Mouse (Mus musculus): ENCODE data around the gene Ric8b. TPM values are rescaled to one million over a fixed set of nuclear protein-coding genes. Genes with fewer than 3 reads are reported as not detected.
A peak's percentile ranks its signal among the peaks of the same experiment; 100 is the strongest.

The Ric8b gene
- polyA plus RNA-seq, 1 experiment from 2014 or later, result 52.5 TPM

GRCm38 (mm10) chr10:84966542-84966941 is 49.1 kb downstream of the Ric8b start:
- H3K36me3 ChIP-seq (ENCODE audit: control insufficient read depth, insufficient read depth, low read length), result peaks cover 5% of the 10 kb centered on the region; the same call in 1 of the 2 replicates
- no peaks in the 10 kb centered on the region for H3K9me3 ChIP-seq (ENCODE audit: control insufficient read depth, low read length)
- no peak overlapping the region for H3K9ac ChIP-seq (replicated peaks; ENCODE audit: low read depth, low read length)
- 0 out of 2 replicates have a peak overlapping the region, but pooled peaks have one; percentile 30 for H3K27ac ChIP-seq (ENCODE audit: low read depth, low read length)
- 49% methylated on average over 2 of the region's 2 CpGs for WGBS
- no peak for ATAC-seq (ENCODE audit: low read depth)
- H3K27me3 ChIP-seq (ENCODE audit: control insufficient read depth, insufficient read depth, low read length), result no peaks in the 10 kb centered on the region
- no peak overlapping the region for H3K4me3 ChIP-seq (ENCODE audit: low read depth, low read length)
- no peak overlapping the region for H3K4me2 ChIP-seq (ENCODE audit: low read depth, low read length)
- peaks cover 31% of the 10 kb centered on the region for H3K4me1 ChIP-seq (ENCODE audit: control insufficient read depth, insufficient read depth, low read length)

- H3K27me3 ChIP-seq (ENCODE audit: control insufficient read depth, insufficient read depth, low read length), result no peaks in the 10 kb centered on the region
- peak; percentile 36; the same call in 1 of the 2 replicates for ATAC-seq (ENCODE audit: low read depth)
- H3K9ac ChIP-seq (replicated peaks; ENCODE audit: low read depth, low read length), result no peak overlapping the region
- no peaks in the 10 kb centered on the region for H3K9me3 ChIP-seq (ENCODE audit: control insufficient read depth, low read length)
- peaks cover 9% of the 10 kb centered on the region; the same call in 1 of the 2 replicates for H3K36me3 ChIP-seq (ENCODE audit: control insufficient read depth, insufficient read depth, low read length)
- no peak overlapping the region for H3K4me2 ChIP-seq (ENCODE audit: low read depth, low read length)
- WGBS, result 12% methylated on average over 6 of the region's 6 CpGs
- H3K4me3 ChIP-seq (ENCODE audit: low read depth, low read length), result no peak overlapping the region
- peak overlapping the region; percentile 62 for H3K27ac ChIP-seq (ENCODE audit: low read depth, low read length)
- H3K4me1 ChIP-seq (ENCODE audit: control insufficient read depth, insufficient read depth, low read length), result peaks cover 31% of the 10 kb centered on the region
Observed at GRCm38 (mm10) chr10:84967645-84968044, 50.2 kb downstream of the Ric8b start.

- ATAC-seq (ENCODE audit: low read depth), result no peak
- 20% methylated on average over 12 of the region's 12 CpGs for WGBS
Observed at GRCm38 (mm10) chr10:84968852-84969704, 51.7 kb downstream of the Ric8b start.

GRCm38 (mm10) chr10:84975264-84975663 is 57.8 kb downstream of the Ric8b start:
- 95% methylated on average over 4 of the region's 4 CpGs for WGBS
- Histone ChIP-seq H3K27me3 (ENCODE audit: control insufficient read depth, insufficient read depth, low read length) (no peaks in the 10 kb centered on the region), H3K4me3 (ENCODE audit: low read depth, low read length) (no peak overlapping the region), H3K4me1 (ENCODE audit: control insufficient read depth, insufficient read depth, low read length) (peaks cover 11% of the 10 kb centered on the region; the same call in 1 of the 2 replicates), H3K4me2 (ENCODE audit: low read depth, low read length) (no peak overlapping the region), H3K36me3 (ENCODE audit: control insufficient read depth, insufficient read depth, low read length) (peaks cover 11% of the 10 kb centered on the region), H3K9ac (replicated peaks; ENCODE audit: low read depth, low read length) (no peak overlapping the region), H3K27ac (ENCODE audit: low read depth, low read length) (no peak overlapping the region), H3K9me3 (ENCODE audit: control insufficient read depth, low read length) (no peaks in the 10 kb centered on the region)
- no peak for ATAC-seq (ENCODE audit: low read depth)

More at GRCm38 (mm10) chr10:84968852-84969704, 51.7 kb downstream of the Ric8b start:
- Histone ChIP-seq H3K27me3 (ENCODE audit: control insufficient read depth, insufficient read depth, low read length) (no peaks in the 10 kb centered on the region), H3K4me1 (ENCODE audit: control insufficient read depth, insufficient read depth, low read length) (peaks cover 26% of the 10 kb centered on the region), H3K4me2 (ENCODE audit: low read depth, low read length) (no peak overlapping the region), H3K9ac (replicated peaks; ENCODE audit: low read depth, low read length) (no peak overlapping the region), H3K27ac (ENCODE audit: low read depth, low read length) (peak overlapping the region; percentile 45), H3K4me3 (ENCODE audit: low read depth, low read length) (no peak overlapping the region), H3K9me3 (ENCODE audit: control insufficient read depth, low read length) (no peaks in the 10 kb centered on the region), H3K36me3 (ENCODE audit: control insufficient read depth, insufficient read depth, low read length) (peaks cover 9% of the 10 kb centered on the region; the same call in 1 of the 2 replicates)

- Histone ChIP-seq H3K9me3 (ENCODE audit: control insufficient read depth, low read length) (no peaks in the 10 kb centered on the region), H3K4me3 (ENCODE audit: low read depth, low read length) (no peak overlapping the region), H3K27me3 (ENCODE audit: control insufficient read depth, insufficient read depth, low read length) (no peaks in the 10 kb centered on the region), H3K9ac (replicated peaks; ENCODE audit: low read depth, low read length) (no peak overlapping the region), H3K4me1 (ENCODE audit: control insufficient read depth, insufficient read depth, low read length) (peaks cover 11% of the 10 kb centered on the region; the same call in 1 of the 2 replicates), H3K36me3 (ENCODE audit: control insufficient read depth, insufficient read depth, low read length) (peaks cover 6% of the 10 kb centered on the region), H3K27ac (ENCODE audit: low read depth, low read length) (peak overlapping the region; percentile 60), H3K4me2 (ENCODE audit: low read depth, low read length) (no peak overlapping the region)
- 37% methylated on average over 8 of the region's 8 CpGs for WGBS
- peak; percentile 79; the same call in 1 of the 2 replicates for ATAC-seq (ENCODE audit: low read depth)
Observed at GRCm38 (mm10) chr10:84976588-84977351, 59.4 kb downstream of the Ric8b start.

GRCm38 (mm10) chr10:84980291-84980690 is 62.9 kb downstream of the Ric8b start:
- Histone ChIP-seq H3K27me3 (ENCODE audit: control insufficient read depth, insufficient read depth, low read length) (no peaks in the 10 kb centered on the region), H3K9me3 (ENCODE audit: control insufficient read depth, low read length) (no peaks in the 10 kb centered on the region), H3K36me3 (ENCODE audit: control insufficient read depth, insufficient read depth, low read length) (peaks cover 13% of the 10 kb centered on the region), H3K27ac (ENCODE audit: low read depth, low read length) (no peak overlapping the region), H3K4me2 (ENCODE audit: low read depth, low read length) (no peak overlapping the region), H3K9ac (replicated peaks; ENCODE audit: low read depth, low read length) (no peak overlapping the region), H3K4me3 (ENCODE audit: low read depth, low read length) (no peak overlapping the region), H3K4me1 (ENCODE audit: control insufficient read depth, insufficient read depth, low read length) (peaks cover 11% of the 10 kb centered on the region; the same call in 1 of the 2 replicates)
- no peak for ATAC-seq (ENCODE audit: low read depth)
- WGBS, result 93% methylated on average over 5 of the region's 5 CpGs

- H3K4me2 ChIP-seq (ENCODE audit: low read depth, low read length), result no peak overlapping the region
- peaks cover 10% of the 10 kb centered on the region; the same call in 1 of the 2 replicates for H3K4me1 ChIP-seq (ENCODE audit: control insufficient read depth, insufficient read depth, low read length)
- peaks cover 13% of the 10 kb centered on the region for H3K36me3 ChIP-seq (ENCODE audit: control insufficient read depth, insufficient read depth, low read length)
- 100% methylated on average over 1 of the region's 2 CpGs for WGBS
- no peak overlapping the region for H3K4me3 ChIP-seq (ENCODE audit: low read depth, low read length)
- ATAC-seq (ENCODE audit: low read depth), result no peak
- no peaks in the 10 kb centered on the region for H3K27me3 ChIP-seq (ENCODE audit: control insufficient read depth, insufficient read depth, low read length)
- H3K9ac ChIP-seq (replicated peaks; ENCODE audit: low read depth, low read length), result no peak overlapping the region
- H3K9me3 ChIP-seq (ENCODE audit: control insufficient read depth, low read length), result no peaks in the 10 kb centered on the region
- no peak overlapping the region for H3K27ac ChIP-seq (ENCODE audit: low read depth, low read length)
Observed at GRCm38 (mm10) chr10:84981441-84981840, 64.0 kb downstream of the Ric8b start.

- no peak for ATAC-seq (ENCODE audit: low read depth)
- peaks cover 13% of the 10 kb centered on the region for H3K36me3 ChIP-seq (ENCODE audit: control insufficient read depth, insufficient read depth, low read length)
- no peaks in the 10 kb centered on the region for H3K27me3 ChIP-seq (ENCODE audit: control insufficient read depth, insufficient read depth, low read length)
Observed at GRCm38 (mm10) chr10:84982675-84983074, 65.3 kb downstream of the Ric8b start.

More at GRCm38 (mm10) chr10:84982675-84983074, 65.3 kb downstream of the Ric8b start:
- no peak overlapping the region for H3K4me2 ChIP-seq (ENCODE audit: low read depth, low read length)
- H3K9me3 ChIP-seq (ENCODE audit: control insufficient read depth, low read length), result no peaks in the 10 kb centered on the region
- no peak overlapping the region for H3K27ac ChIP-seq (ENCODE audit: low read depth, low read length)
- H3K9ac ChIP-seq (replicated peaks; ENCODE audit: low read depth, low read length), result no peak overlapping the region
- H3K4me3 ChIP-seq (ENCODE audit: low read depth, low read length), result no peak overlapping the region
- WGBS, result 87% methylated on average over 7 of the region's 7 CpGs
- H3K4me1 ChIP-seq (ENCODE audit: control insufficient read depth, insufficient read depth, low read length), result no peaks in the 10 kb centered on the region
